Mouse (Mus musculus) liver, embryonic 14.5 days (tissue): ENCODE data around the gene Cyb5r1.

Source experiments
- CTCF ChIP-seq: IDR thresholded peaks from 2 replicates; pipeline ENCODE4 v1.5.1; 2016; ENCODE audit warnings: antibody characterized with exemption, low read depth, control low read depth
- EP300 ChIP-seq: IDR thresholded peaks from 2 replicates; pipeline ENCODE4 v1.6.1; 2016; ENCODE audit warnings: antibody characterized with exemption, low read depth

GRCm38 (mm10) chr1:134445418-134445817 lies 40.1 kb downstream of the Cyb5r1 start:
- TF ChIP-seq CTCF (no peak), EP300 (no peak)
